Mouse (Mus musculus) thymus, postnatal 0 days (tissue): Measurements from ENCODE around the gene Folr2. TPM values are rescaled to one million over a fixed set of nuclear protein-coding genes. Genes with fewer than 3 reads are reported as not detected.

Source experiments
- DNase-seq: peaks from one replicate; pipeline ENCODE4 v3.0.0-alpha.2; 2015; ENCODE audit warnings: low spot score
- polyA plus RNA-seq: library from polyadenylated mRNA; unstranded; fragments of >200 nt; fragmentation: Nextera tagmentation; extraction: Ambion mirVana; gene quantifications from 2 replicates; pipeline ENCODE4 v1.2.1, GENCODE M21; 2015

Gene Folr2
- 3.6 and 3.8 TPM in 2 replicates for polyA plus RNA-seq

DNA sequence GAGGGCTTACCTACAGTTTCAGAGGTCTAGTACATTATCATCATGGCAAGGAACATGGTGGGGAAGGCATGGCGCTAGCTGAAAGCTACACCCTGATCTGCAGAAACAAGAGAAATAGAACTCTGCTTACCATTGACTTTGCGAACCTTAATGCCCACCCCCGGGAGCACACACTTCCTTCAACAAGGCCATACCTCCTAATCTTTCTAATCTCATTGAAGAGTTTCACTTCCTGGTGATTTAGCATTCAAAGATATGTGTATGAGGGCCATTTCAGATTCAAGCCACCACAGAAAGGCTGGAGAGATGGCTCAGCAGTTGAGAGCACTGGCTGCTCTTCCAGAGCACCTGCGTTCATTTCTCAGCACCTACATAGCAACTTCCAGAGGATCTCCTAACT is at the start of gene Folr2:
Gene Folr2, minus strand, starts transcription at position 101 of the 400 bp plus-strand sequence.
- DNase-seq: no peak

DNA sequence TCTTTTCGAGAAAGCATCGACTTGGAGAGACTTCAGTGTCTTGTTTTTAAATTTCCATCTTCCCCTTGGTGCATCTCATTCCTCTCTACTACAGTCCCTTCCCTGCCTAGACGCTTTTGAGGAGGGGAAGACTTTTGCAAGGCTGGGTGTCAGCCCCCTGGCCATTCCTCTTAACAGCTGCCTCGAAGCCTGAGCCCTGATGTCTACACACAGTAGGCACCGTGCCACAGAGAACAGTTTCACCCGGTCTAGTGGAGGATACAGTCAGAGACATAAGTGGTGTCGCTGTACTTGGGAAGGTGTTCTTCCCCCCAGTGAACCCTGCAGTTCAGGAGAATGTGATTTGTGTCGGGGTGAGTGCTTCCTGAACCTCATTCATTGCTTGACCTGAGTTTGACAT is 49.7 kb upstream of the Folr2 start:
- DNase-seq: no peak

DNA sequence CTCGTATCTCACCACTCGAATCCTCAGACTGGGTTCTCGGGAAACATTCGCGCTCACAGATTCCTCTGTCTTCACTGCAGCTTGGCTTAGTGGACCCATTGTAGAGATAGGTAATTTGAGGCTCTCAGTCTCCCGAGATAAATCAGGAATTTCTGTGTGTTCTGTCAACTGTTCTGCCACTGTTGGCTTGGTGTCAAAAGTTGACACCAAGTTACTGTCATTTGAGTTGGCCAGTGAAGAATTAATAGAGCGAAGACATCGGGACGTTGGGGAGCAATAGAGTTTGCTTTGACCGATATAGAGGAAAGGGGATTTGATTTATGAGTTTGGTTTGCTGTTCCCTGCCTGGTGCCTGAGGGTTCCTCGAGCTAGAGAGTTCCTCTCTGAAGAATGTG is 49.3 kb upstream of the Folr2 start, which contains the start of gene Tomt:
Gene Tomt, minus strand, starts transcription at position 73 of the 395 bp plus-strand sequence.
- no peak for DNase-seq

DNA sequence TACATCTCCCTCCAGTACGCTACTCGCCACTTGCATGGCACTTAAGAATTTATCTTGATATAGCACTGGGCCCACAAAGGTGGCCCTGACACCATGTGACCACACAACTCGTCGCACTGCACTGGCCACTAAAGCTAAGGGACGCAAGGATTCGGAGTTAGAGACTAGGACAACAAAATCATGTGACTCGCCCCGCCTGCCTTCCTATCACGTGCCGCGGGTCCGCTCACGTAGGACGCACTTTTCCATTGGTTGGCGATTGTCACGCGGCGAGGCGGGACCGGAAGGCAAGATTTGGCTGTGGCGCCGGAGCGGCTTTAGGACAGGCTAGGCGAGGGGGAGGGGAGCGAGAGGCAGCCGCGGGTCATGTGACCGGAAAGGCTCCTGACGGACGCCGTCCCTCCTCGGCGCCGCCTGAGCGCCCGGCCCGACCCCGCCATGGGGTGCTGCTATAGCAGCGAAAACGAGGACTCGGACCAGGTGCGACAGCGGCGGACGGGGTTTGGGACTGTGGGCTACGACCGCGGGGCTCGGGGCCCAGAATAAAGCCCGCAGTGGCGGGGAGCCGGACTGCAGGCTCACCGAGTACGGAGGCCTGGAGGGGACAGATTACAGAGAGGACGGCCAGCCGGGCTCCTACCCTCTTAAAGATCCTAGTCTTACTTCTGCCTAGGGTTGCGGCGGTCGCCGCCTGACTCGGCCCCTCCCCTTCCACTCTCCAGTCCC is 48.7 kb upstream of the Folr2 start, which contains the start of gene Lamtor1:
Gene Lamtor1, plus strand, starts transcription at position 344 of the 726 bp plus-strand sequence.
- peak; percentile 97 for DNase-seq

DNA sequence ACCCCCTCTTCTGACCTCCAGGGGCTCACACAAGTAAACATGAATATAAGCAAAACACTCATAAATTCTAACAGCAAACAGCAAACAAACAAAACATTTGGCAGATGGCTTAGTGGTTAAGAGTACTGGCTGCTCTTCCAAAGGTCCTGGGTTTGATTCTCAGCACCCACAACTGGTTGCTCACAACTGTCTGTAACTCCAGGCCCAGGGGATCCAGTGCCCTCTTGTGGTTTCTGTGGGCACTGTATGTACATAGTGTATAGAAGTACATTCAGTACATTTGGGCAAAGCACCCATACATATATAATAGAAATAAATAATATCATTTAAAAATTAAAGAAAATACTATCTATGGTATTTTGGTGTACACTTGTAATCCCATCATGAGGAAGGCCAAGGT is 45.9 kb upstream of the Folr2 start:
- DNase-seq: no peak

DNA sequence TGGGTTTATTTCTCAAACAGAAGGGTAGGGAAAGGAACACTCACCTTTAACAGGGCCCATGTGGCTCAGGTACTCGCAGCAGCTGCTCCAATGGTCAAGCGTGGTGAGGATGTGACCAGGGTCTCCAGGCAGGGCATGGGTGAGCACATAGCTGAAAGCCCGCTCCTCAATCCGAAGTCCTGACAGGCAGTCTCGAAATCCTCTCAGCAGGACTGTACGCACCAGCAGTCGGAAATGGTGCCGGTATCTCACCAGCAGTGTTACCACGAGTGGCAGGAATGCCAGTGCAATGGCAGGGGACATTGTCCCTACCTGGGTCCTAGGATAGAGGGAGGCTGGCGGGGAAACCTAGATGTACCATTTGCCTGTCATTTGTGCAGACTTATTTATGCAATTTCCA is 45.0 kb upstream of the Folr2 start:
- no peak for DNase-seq

DNA sequence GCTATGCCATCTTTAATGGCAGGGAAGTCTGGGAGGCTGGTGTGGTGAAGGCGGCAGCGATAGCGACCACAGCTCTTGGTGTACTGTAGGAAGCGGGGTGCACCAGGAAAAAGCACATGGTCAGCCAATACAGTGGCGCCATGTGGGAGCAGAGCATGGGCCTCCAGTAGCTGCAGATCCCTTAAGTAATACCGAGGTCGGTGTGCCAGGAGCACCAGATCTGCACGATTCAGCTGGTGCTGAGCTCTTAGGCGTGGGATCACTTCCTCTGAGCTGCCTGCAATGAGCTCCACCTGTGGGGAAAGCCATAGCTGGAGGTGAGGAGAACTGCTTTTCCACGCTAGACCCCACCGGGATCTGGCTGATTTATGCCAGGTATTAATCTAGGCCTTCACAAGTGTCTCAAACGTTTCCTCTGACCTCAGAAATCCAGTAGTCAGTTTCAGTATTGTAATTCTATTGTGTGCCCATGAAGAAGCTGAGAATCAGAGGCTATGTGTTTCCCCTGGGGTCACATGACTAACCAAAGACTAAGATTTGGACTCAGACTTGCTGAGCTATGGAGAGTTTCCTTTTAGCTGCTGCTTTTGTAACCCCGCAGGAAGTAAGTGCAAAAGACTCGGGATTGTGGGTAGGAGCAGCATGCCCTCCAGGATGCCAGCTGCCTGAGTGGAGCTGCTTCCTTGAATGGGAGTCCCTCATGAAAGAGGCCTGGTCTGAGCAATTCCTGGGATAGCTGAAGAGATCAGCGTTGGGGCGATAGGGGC is 43.5 kb upstream of the Folr2 start:
- no peak for DNase-seq

DNA sequence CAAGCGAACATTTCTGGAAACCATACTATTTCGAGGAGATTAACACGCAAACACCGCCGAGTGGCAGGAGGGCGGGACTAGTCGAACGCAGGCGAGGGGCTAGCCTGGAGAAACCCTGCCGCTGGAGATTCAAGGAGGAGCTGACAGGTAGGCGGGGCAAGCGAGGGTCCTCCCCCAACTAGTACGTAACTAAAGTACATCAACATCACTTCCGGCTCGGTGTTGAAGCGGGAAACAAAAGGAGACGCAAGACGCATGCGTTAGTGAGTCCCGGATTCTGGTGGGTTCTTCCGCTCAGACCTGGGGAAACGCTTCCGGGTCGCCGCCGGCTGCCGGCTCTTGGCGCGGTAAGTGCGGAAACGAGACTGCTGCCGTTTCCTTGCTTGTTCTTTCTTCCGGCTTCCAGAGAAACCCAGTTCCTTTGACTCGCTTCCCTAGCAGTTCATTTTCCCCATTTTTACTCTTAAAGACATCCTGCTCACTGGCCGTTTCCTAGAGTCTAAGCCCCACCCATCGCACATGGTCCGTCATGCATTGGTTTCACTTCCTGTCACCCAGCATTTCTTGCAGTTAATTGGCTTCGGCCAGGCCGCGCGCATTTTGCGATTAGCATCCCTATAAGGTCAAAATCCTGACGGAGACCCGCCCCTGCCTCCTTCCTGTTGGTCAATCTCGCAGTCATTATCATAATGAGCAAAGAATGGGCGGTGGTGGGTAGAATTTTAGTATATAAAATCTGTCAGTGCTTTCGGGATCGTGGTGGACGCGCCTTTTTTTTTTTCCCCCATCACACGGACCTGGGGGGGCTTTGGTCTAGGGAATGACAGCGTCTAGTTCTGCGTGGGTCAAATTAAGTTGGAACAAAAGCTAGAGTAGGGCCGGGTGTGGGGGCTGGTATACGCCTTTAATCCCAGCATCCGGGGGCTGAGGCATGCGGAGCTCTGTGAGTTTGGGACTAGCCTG is 39.4 kb upstream of the Folr2 start:
- DNase-seq: peak; percentile 98

DNA sequence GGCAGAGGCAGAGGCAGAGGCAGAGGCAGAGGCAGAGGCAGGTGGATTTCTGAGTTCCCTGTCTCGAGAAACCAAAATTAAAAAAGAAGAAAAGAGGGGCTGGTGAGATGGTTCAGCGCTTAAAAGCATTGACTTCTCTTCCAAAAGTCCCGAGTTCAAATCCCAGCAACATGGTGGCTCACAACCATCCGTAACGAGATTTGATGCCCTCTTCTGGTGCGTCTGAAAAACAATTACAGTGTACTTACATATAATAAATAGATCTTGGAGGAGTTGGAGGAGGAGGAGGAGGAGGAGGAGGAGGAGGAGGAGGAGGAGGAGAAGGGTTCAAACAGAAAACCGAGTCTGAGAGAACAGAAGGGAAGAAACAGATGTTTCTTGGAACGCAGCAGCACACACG is 38.7 kb upstream of the Folr2 start:
- DNase-seq: no peak

DNA sequence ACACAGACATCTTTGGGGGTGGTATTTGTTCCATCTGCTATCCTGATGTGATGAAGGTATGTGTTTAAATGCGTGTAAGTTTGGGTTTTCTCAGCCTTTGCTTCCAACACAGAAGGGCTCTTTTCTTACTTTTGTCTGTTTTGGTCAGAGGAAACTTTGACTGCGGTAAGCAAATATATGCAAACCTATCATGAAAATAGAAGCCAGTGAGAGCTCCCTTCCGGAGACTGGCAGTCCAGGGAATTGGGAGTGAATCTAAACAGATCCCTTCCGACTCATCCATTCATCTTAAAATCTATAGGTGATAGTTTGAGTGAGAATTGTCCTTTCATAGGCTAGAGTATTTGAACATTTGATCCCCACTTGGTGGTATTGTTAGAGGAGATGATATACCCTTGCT is 31.5 kb upstream of the Folr2 start:
- DNase-seq: no peak

DNA sequence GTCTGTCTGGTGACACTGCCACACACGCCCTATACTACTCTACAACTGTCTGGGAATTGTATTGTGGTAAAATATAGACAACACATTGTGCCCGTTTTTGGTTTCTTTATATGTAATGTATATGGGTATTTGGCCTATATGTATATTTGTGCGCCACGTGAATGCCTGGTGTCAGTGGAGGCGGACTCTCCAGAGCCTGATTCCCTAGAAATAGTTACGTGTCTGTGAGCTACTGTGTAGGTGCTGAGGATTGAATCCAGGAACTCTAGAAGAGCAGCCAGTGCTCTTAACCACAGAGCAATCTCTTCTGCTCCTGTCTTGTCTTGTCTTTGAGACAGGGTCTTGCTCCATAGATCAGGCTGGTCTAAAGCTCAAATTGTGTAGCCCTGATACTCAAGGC is 29.3 kb upstream of the Folr2 start:
- DNase-seq: no peak

DNA sequence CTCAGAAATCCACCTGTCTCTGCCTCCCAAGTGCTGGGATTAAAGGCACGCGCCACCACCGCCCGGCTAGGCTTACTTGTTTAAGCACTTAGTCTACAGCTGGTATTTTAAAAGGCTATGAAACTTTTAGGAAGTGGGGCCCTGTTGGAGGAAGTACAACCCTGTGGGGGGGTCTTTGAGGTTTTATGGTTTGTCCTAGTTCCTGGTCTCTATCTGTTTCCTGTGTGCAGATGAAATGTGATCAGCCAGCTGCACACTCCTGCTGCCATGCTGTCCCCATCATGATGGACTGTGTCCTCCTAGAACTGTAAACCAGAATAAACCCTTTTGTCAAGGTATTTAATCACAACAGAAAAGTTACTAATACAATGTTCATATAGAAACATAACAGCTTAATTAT is 27.2 kb upstream of the Folr2 start:
- DNase-seq: no peak

DNA sequence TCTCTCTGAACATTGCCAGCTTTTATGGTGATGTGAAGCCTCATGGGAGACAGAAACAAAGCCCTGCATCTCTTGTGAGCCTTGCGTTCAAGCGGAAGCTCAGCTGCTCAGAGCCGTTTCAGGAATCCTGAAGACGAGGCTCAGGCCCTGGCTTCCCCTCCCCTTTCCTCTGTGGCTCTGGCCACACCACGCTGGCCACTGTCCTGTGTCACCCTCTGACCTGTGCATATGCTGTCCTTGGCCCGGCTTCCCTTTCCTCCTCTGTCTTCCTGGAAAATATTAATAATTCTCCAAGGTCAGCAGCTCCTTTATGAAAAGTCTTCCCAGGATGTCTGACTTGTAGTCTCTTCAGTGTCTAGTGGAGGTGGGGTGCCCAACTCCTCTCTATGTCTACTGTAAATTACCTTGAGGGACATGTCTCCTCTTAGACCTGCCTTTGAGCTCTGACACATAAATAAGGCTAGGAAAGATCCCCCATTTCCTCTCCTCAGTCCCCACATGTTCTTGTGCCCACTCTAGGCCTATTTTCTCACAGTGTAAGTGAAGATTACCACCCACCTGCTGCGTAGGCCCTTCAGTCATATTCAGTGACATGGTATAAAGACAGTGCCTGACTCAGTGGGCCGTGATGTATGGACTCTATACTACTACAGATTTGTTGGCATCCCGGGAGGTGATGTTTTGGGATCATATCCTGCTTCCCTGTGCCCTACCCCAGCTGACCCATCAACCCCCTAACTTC is 25.6 kb upstream of the Folr2 start:
- DNase-seq: no peak

DNA sequence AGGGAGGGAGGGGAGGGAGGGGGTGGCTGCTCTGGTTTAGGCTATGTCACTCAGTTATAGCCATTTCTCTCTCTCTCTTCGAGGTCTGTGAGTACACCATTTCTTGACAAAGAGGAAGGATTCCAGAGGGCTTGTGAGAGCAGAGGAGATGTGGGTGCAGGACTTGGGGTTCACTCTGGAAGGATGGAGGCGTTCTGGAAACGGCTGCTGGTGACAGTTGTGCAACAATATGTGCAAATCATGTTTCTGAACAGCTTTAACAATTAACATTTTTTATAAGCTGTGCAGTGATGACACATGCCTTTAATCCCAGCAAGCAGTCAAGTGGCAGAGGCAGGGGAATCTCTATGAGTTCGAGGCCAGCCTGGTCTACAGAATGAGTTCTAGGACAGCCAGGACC is 23.9 kb upstream of the Folr2 start:
- DNase-seq: no peak

DNA sequence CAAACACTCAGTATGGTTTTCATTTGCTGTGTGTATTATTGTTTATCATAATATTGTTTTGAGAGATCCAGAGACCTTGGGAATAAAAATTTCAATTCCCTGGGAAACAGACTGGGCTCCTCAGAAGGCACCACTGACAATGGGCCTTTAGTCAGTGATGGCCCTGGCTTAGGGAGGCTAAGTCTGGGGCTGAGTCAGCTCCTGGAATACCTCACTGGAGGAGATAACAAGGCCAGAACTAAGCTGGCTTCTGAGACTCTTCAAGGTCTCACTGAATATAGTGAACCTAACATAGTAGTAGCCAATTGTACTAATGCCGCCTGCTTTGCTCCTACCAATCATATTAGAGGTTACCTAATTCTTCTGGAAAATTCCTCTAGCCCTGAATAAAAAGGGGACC is 19.0 kb upstream of the Folr2 start:
- DNase-seq: no peak

DNA sequence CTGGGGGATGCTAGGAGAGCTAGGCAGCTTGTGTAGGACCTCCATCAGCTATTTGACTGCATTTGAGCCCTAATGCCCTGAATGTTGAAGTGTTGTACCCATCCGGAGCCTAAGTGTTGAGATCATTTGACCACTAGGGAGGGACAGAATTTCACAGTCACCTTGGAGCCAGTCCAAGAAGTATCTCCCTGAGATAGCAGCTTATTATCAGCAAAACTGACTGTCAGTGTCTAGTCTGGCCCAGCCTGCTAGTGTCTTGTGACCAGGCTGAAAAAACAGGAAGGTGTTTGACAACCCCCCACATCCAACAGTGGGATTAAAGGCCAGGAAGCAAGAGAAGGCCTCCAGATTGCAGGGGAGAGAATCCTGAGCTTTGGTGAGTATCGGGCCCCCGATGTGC is 14.3 kb upstream of the Folr2 start:
- no peak for DNase-seq

DNA sequence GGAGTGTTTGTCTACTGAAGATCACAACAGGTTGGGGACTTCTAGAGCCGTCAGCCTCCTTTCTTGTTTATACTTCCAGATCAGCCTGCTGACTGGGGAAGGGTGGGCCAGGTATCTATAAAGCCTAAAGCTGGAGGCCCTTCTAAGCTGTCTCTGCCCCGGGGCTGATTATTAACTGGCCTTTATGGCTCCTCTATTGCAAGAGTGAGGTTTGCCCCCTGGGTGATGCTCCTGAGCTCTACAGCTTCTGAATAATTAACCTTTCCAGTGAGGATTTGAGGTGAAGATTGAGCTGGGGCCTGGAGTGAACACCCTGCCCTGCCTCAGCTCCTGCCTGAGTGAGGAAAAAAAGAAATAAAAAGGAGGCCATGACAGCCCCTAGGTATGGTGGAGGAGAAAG is 13.6 kb upstream of the Folr2 start, which contains the start of gene Folr1:
Gene Folr1, minus strand, starts transcription at position 160 of the 400 bp plus-strand sequence.
- no peak for DNase-seq

DNA sequence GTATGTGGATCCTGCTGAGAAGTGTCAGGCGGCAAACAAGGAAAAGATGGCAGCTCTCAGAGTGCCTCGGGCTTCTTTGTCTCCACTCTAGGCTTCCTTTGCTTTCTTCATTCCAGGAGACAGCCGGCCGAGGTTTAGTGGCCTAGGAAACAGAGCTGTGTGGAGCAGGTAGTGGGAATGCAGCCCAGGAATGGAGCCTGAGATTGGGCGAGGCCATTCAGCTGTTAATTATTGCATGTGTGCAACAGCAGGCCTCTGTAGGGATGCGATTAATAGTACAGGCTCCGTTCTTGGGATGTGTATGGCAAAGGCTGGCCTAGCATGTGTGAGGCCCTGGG is 12.1 kb upstream of the Folr2 start:
- no peak for DNase-seq

DNA sequence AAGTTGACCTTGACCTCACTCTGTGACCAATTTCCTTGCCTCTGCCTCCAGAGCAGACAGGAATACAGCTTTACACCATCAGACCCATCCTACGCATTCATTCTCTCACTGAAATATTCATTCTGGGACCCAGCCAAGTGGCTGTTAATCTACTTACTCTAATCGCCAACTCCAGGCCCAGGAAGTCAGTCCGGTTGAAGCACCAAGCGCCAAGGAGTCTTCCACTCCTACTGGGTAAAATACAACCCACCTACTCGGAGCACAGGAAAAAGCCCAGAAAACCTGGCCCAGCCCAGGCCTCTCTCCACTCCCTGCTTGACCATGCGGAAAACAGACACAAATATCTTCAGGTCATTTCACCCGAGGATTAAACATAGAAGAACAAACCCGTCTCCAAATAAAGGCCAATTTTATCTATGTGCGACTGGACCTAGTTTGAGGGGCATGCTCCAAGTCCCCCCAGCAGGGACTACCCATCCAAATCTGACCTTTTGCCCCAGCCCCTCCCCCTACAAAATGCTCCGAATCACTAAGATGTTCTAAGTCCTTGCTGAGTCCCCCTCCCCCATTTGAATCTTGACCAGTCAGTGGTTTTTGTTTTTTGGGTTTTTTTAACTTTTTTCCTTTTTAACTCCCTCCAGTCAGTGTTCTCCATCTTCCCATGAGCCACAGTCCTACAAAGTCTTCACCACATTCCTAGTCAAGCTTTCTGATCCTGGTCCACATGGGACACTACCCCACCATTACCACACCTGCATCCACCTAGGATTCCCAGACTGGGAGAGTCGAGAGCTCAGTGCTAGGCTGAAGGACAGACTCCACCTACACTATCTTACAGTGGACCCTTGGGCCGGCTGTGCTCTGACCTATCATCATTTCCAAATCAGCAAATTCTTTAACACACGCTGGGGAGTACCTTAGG is 11.5 kb upstream of the Folr2 start:
- DNase-seq: no peak

DNA sequence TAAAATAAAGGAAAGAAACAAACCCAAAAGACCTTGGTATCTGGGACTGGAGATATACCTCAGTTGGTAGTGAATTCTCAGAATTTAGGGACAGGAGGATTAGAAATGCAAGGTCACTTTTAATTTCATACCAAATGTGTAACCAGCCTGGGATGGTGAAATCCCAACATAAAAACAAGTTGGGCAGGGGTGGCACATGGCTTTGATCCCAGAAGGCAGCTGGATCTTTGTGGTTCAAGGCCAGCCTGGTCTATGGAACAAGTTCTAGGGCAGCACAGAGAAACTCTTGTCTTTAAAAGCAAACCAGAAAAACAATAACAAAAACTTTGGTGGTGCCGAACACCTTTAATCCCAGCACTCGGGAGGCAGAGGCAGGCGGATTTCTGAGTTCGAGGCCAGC is 10.5 kb upstream of the Folr2 start:
- no peak for DNase-seq
